Mouse (Mus musculus) cerebellum, adult 2 months (tissue): ENCODE results near the gene Ccdc189. TPM values are rescaled to one million over a fixed set of nuclear protein-coding genes. Genes with fewer than 3 reads are reported as not detected.

Source experiments
- DNase-seq, 2 experiments: peaks; one replicate each; pipeline ENCODE4 v3.0.0; 2021
- H3K27ac ChIP-seq: fragments of 200-500 bp; 2 replicates; pipeline ENCODE4 v1.5.1; 2012; ENCODE audit warnings: low read length, control low read depth, inconsistent platforms; ENCODE audit not compliant: insufficient read depth
- H3K27me3 ChIP-seq: fragments of 200-500 bp; 2 replicates; pipeline ENCODE4 v1.6.1; 2012; ENCODE audit warnings: inconsistent platforms, mild to moderate bottlenecking, low read length, moderate library complexity; ENCODE audit not compliant: control insufficient read depth, insufficient read depth
- H3K4me1 ChIP-seq: fragments of 200-500 bp; 2 replicates; pipeline ENCODE4 v1.6.1; 2011; ENCODE audit warnings: low read length; ENCODE audit not compliant: control insufficient read depth, insufficient read depth
- H3K4me3 ChIP-seq: fragments of 200-500 bp; replicated peaks from 2 replicates; pipeline ENCODE3; 2011; ENCODE audit warnings: mild to moderate bottlenecking, low read depth, low read length, control low read depth; ENCODE audit not compliant: insufficient read depth
- CTCF ChIP-seq: fragments of 200-500 bp; IDR thresholded peaks from 2 replicates; pipeline ENCODE4 v1.5.1; 2011; ENCODE audit warnings: low read depth, mild to moderate bottlenecking, control low read depth, low read length, moderate library complexity, borderline replicate concordance; ENCODE audit not compliant: insufficient read depth
- POLR2A ChIP-seq: fragments of 200-500 bp; IDR thresholded peaks from 2 replicates; pipeline ENCODE4 v1.6.1; 2011; ENCODE audit warnings: low read length, control low read depth, borderline replicate concordance; ENCODE audit not compliant: insufficient read depth
- WGBS: fragments of 180-500 bp; shearing (Covaris S2); methylation state at CpG from one replicate; pipeline ENCODE4 v1.1.7; 2018; 5-methylcytosine and 5-hydroxymethylcytosine counted together
- polyA plus RNA-seq: library from polyadenylated mRNA; depleted of rRNA; stranded (reverse); fragments of >200 nt; gene quantifications from 2 replicates; pipeline ENCODE4 v1.2.3, GENCODE M21; 2012

Gene Ccdc189
- polyA plus RNA-seq, 1 experiment, result 10.1 TPM

GRCm38 (mm10) chr7:127587196-127587595 lies 1.2 kb downstream of the Ccdc189 start:
- peaks cover 7% of the 10 kb centered on the region for H3K4me1 ChIP-seq
- no peak overlapping the region for H3K4me3 ChIP-seq
- WGBS, result 64% methylated on average over 5 of the region's 5 CpGs
- no peak for TF ChIP-seq CTCF
- no peak for TF ChIP-seq POLR2A
- H3K27me3 ChIP-seq, result no peaks in the 10 kb centered on the region
- no peak overlapping the region for H3K27ac ChIP-seq
- DNase-seq, result no peak

- Histone ChIP-seq H3K4me1 (peaks cover 7% of the 10 kb centered on the region), H3K27ac (no peak overlapping the region), H3K4me3 (no peak overlapping the region), H3K27me3 (no peaks in the 10 kb centered on the region)
- WGBS, result 78% methylated on average over 6 of the region's 6 CpGs
- no peak for DNase-seq
- TF ChIP-seq CTCF (no peak), POLR2A (no peak)
Observed at GRCm38 (mm10) chr7:127586149-127586548, 2.2 kb downstream of the Ccdc189 start.

GRCm38 (mm10) chr7:127585031-127585430 lies 3.4 kb downstream of the Ccdc189 start:
- Histone ChIP-seq H3K27ac (no peak overlapping the region), H3K27me3 (no peaks in the 10 kb centered on the region), H3K4me1 (peaks cover 7% of the 10 kb centered on the region), H3K4me3 (no peak overlapping the region)
- no peak for DNase-seq
- TF ChIP-seq POLR2A (no peak), CTCF (no peak)
- WGBS, result 71% methylated on average over 7 of the region's 7 CpGs

DNA sequence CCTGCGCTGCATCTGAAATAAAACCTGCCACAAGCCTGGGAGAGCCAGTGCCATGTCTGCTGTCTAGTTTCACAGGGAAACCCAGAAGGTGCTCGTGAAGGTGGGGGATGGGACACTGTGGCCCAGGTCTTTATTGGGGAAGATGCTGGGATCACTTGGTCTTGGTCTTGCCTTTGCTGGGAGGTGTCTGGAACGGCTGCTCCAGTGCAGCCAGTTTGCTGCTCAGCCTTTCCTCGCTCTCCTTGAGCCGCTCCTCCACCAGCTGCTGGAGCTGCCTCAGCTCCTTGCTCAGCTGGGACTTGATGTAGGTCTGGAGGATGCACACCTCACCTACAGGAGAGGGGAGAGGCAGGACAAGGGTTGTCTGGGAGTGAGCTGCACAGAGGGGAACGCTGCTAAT lies 5.1 kb downstream of the Ccdc189 start:
- Histone ChIP-seq H3K27ac (no peak overlapping the region), H3K4me3 (no peak overlapping the region), H3K27me3 (no peaks in the 10 kb centered on the region), H3K4me1 (no peaks in the 10 kb centered on the region)
- no peak for TF ChIP-seq POLR2A
- TF ChIP-seq CTCF, result no peak
- no peak for DNase-seq
- WGBS, result 89% methylated on average over 6 of the region's 6 CpGs

- peak overlapping the region; percentile 68; the same call in 1 of the 2 replicates for H3K27ac ChIP-seq
- H3K4me3 ChIP-seq, result peak overlapping the region; percentile 73
- no peak for TF ChIP-seq POLR2A
- no peak for TF ChIP-seq CTCF
- 10% methylated on average over 7 of the region's 7 CpGs for WGBS
- H3K4me1 ChIP-seq, result peaks cover 5% of the 10 kb centered on the region; the same call in 1 of the 2 replicates
- DNase-seq, result peak in 1 of 2 experiments; percentile 19
- no peaks in the 10 kb centered on the region for H3K27me3 ChIP-seq
Observed at GRCm38 (mm10) chr7:127574115-127574514, 14.3 kb downstream of the Ccdc189 start.

GRCm38 (mm10) chr7:127573503-127574008 lies 14.8 kb downstream of the Ccdc189 start:
- Histone ChIP-seq H3K4me3 (peak overlapping the region; percentile 73), H3K4me1 (peaks cover 5% of the 10 kb centered on the region; the same call in 1 of the 2 replicates), H3K27me3 (no peaks in the 10 kb centered on the region), H3K27ac (peak overlapping the region; percentile 68)
- peak; percentile 52 to 54 for DNase-seq
- WGBS, result under 1% methylated on average over 26 of the region's 28 CpGs
- TF ChIP-seq POLR2A (no peak), CTCF (no peak)

GRCm38 (mm10) chr7:127572895-127573471 lies 15.4 kb downstream of the Ccdc189 start, which contains the start of gene Phkg2:
TSS of gene Phkg2 (plus strand) at chr7:127573340.
- Histone ChIP-seq H3K27me3 (no peaks in the 10 kb centered on the region), H3K4me1 (peaks cover 5% of the 10 kb centered on the region; the same call in 1 of the 2 replicates), H3K27ac (peak within 1 kb of the TSS; percentile 68), H3K4me3 (peak within 1 kb of the TSS; percentile 73)
- peak; percentile 74; the same call in 1 of the 2 replicates for TF ChIP-seq POLR2A
- TF ChIP-seq CTCF, result no peak
- DNase-seq, result peak; percentile 90 to 98
- WGBS, result under 1% methylated on average over 17 of the region's 17 CpGs

GRCm38 (mm10) chr7:127564381-127565150 lies 23.8 kb downstream of the Ccdc189 start:
- peak; percentile 94 to 99 for DNase-seq
- no peaks in the 10 kb centered on the region for H3K27me3 ChIP-seq
- WGBS, result 4% methylated on average over 6 of the region's 6 CpGs

More at GRCm38 (mm10) chr7:127564381-127565150, 23.8 kb downstream of the Ccdc189 start:
- peaks cover 12% of the 10 kb centered on the region; the same call in 1 of the 2 replicates for H3K4me1 ChIP-seq
- H3K4me3 ChIP-seq, result no peak overlapping the region
- H3K27ac ChIP-seq, result peak overlapping the region; percentile 18; the same call in 1 of the 2 replicates
- peak; percentile 34; the same call in 1 of the 2 replicates for TF ChIP-seq CTCF
- TF ChIP-seq POLR2A, result no peak
